11 mouse cellular contexts compared by ENCODE assay signal in the genomic region with DNA sequence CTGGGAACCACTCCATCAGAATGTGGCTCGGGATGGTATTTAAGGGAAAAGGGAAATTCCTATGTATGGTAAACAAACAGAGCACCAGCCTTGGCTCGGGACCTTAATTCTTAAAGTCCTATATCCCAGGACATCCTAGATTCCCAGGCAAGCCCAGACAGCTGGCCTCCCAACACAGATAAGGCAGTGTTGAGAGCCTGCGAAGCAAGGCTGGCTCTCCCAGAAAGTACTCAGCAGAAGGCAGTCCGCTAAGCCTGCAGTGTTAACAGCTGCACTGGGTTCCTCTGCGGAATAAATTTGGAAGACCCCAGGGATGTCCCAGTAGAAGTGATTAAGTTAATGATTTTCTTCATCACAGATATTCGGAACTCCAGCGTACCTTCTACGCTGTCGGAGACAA. TPM values are rescaled to one million over a fixed set of nuclear protein-coding genes. Genes with fewer than 3 reads are reported as not detected.
DNase-seq lines count a peak whose midpoint lies in the region; ATAC-seq and TF ChIP-seq lines count a peak whose summit lies in the region.
"Had no signal": no experiment of that assay in that cellular context is flagged by ENCODE, and none has a peak within 500 bp of the region (broad histone marks: within the 10 kb centered on the region; RNA-seq: fewer than 3 reads in every experiment).

No protein-coding gene starts in this region.

- WGBS in heart, embryonic 16.5 days = 33% methylated on average over 9 of the region's 9 CpGs
- 45% methylated on average over 9 of the region's 9 CpGs for WGBS in hindbrain, postnatal 0 days

- H3K27me3 ChIP-seq in heart, embryonic 16.5 days (ENCODE audit: control insufficient read depth, insufficient read depth, low read length) = no peaks in the 10 kb centered on the region
- no peaks in the 10 kb centered on the region for H3K27me3 ChIP-seq in hindbrain, postnatal 0 days (ENCODE audit: insufficient read depth, low read length)

- DNase-seq in heart, adult 8-10 months (ENCODE audit: low spot score) = no peak
- peak; percentile 9 for DNase-seq in 3T3-L1 (ENCODE audit: low read depth, low spot score)
- peak; percentile 56 for DNase-seq in brain, embryonic 14.5 days (ENCODE audit: low read depth)
- peak; percentile 51 for DNase-seq in hindbrain, postnatal 0 days (ENCODE audit: low spot score)
- no peak for DNase-seq in gastrocnemius, postnatal 25 days
- no peak for DNase-seq in adrenal gland, adult 18-20 months (ENCODE audit: low spot score in 2 of 2)
- DNase-seq: adrenal gland, postnatal 25 days; kidney, adult 2 months; liver, postnatal 0 days had no signal

- no peaks in the 10 kb centered on the region for H3K36me3 ChIP-seq in heart, embryonic 16.5 days (ENCODE audit: control insufficient read depth, insufficient read depth)
- no peaks in the 10 kb centered on the region for H3K36me3 ChIP-seq in hindbrain, postnatal 0 days (ENCODE audit: insufficient read depth, low read length)

- peak; percentile 57; the same call in 1 of the 2 replicates for ATAC-seq in heart, embryonic 16.5 days (replicated peaks; ENCODE audit: extremely low read depth, insufficient read depth, low FRiP score)
- ATAC-seq in hindbrain, postnatal 0 days = peak; percentile 74
- ATAC-seq: liver, postnatal 0 days had no signal

- H3K9ac ChIP-seq in heart, embryonic 16.5 days (ENCODE audit: low read length) = no peak overlapping the region
- no peak overlapping the region for H3K9ac ChIP-seq in hindbrain, postnatal 0 days (replicated peaks; ENCODE audit: low read length)
- H3K9ac ChIP-seq: liver, postnatal 0 days had no signal

- TF ChIP-seq CTCF in brain, embryonic 14.5 days (IDR thresholded peaks at IDR 0.05; ENCODE audit: borderline replicate concordance, extremely low read depth, insufficient read depth, insufficient read length) = no peak
- no peak for TF ChIP-seq CTCF in hindbrain, postnatal 0 days (IDR thresholded peaks at IDR 0.05; ENCODE audit: low read depth)

- no peak for TF ChIP-seq POLR2A in brain, embryonic 14.5 days (IDR thresholded peaks at IDR 0.05; ENCODE audit: borderline replicate concordance, extremely low read depth, insufficient read depth, insufficient read length, poor library complexity, severe bottlenecking)

- no peaks in the 10 kb centered on the region for H3K9me3 ChIP-seq in heart, embryonic 16.5 days (replicated peaks; ENCODE audit: control insufficient read depth, low read length)
- no peaks in the 10 kb centered on the region for H3K9me3 ChIP-seq in hindbrain, postnatal 0 days (ENCODE audit: low read length)

- no peak overlapping the region for H3K4me3 ChIP-seq in heart, embryonic 16.5 days (ENCODE audit: low read length)
- H3K4me3 ChIP-seq in hindbrain, postnatal 0 days (ENCODE audit: low read length) = no peak overlapping the region

- peak overlapping the region; percentile 28 for H3K4me2 ChIP-seq in heart, embryonic 16.5 days (ENCODE audit: low read depth, low read length)
- H3K4me2 ChIP-seq in hindbrain, postnatal 0 days (ENCODE audit: low read depth, low read length) = no peak overlapping the region

- no peak overlapping the region for H3K27ac ChIP-seq in heart, embryonic 16.5 days (ENCODE audit: low read length)
- H3K27ac ChIP-seq in hindbrain, postnatal 0 days = no peak overlapping the region

- peaks cover 49% of the 10 kb centered on the region for H3K4me1 ChIP-seq in heart, embryonic 16.5 days (ENCODE audit: control insufficient read depth, insufficient read depth, low read length)
- H3K4me1 ChIP-seq in hindbrain, postnatal 0 days (ENCODE audit: insufficient read depth, low read length) = peaks cover 9% of the 10 kb centered on the region; the same call in 1 of the 2 replicates

RNA-seq across cellular contexts. Expression of a gene that starts 16.5 kb away (rescaled TPM):
- 7.2 and 8.0 TPM in 2 replicates for polyA plus RNA-seq in heart, embryonic 16.5 days (2015; fragmentation: Nextera tagmentation; extraction: Ambion mirVana)
- 10 to 100 TPM; 14.2 to 17.0 (median 15.0) TPM for total RNA-seq in heart, adult 8-10 months (2022)
- 14.4 and 19.9 TPM in 2 replicates for polyA plus RNA-seq in brain, embryonic 14.5 days (2012; rRNA removed)
- 11.5 and 12.5 TPM in 2 replicates for total RNA-seq in hindbrain, postnatal 0 days (2014; rRNA removed)
- polyA plus RNA-seq in hindbrain, postnatal 0 days (2015; fragmentation: Nextera tagmentation; extraction: Ambion mirVana) = 4.9 and 5.0 TPM in 2 replicates
- 10 to 100 TPM; 12.4 to 16.2 TPM for total RNA-seq in gastrocnemius, postnatal 25 days (2021)
- total RNA-seq in adrenal gland, adult 18-20 months (2021) = 10 to 100 TPM; 38.9 to 97.3 TPM

RNA-seq across cellular contexts. Expression of a gene that starts 16.6 kb away (rescaled TPM):
- polyA plus RNA-seq in heart, embryonic 16.5 days (2015; fragmentation: Nextera tagmentation; extraction: Ambion mirVana) = 5.4 and 6.4 TPM in 2 replicates
- 1 to 10 TPM; 1.9 to 4.7 (median 3.3) TPM for total RNA-seq in heart, adult 8-10 months (2022)
- 13.5 and 15.5 TPM in 2 replicates for polyA plus RNA-seq in brain, embryonic 14.5 days (2012; rRNA removed)
- 6.8 and 7.8 TPM in 2 replicates for total RNA-seq in hindbrain, postnatal 0 days (2014; rRNA removed)
- polyA plus RNA-seq in hindbrain, postnatal 0 days (2015; fragmentation: Nextera tagmentation; extraction: Ambion mirVana) = 10.4 and 11.8 TPM in 2 replicates
- 1 to 10 TPM; 1.9 to 2.4 TPM for total RNA-seq in gastrocnemius, postnatal 25 days (2021)
- total RNA-seq in adrenal gland, adult 18-20 months (2021) = 10 to 100 TPM; 17.3 to 18.1 TPM
- total RNA-seq: megakaryocyte-erythroid progenitor cell, adult 5-6 weeks had no signal

Comparison
In these comparisons a context has a peak if more than half of its experiments do, and no peak if none do; other contexts are left out.
1. DNase-seq: peak in 3T3-L1 (single experiment), brain, embryonic 14.5 days (single experiment) and hindbrain, postnatal 0 days (single experiment); none in heart, adult 8-10 months (single experiment), gastrocnemius, postnatal 25 days (single experiment) and adrenal gland, adult 18-20 months (0 of 2).